Mouse (Mus musculus): ENCODE measurements around the gene Fopnl. TPM values are rescaled to one million over a fixed set of nuclear protein-coding genes. Genes with fewer than 3 reads are reported as not detected.

The Fopnl gene
- polyA plus RNA-seq, 1 experiment from 2014 or later, result 175 TPM

- H3K27me3 ChIP-seq (ENCODE audit: control insufficient read depth, insufficient read depth, low read length), result no peaks in the 10 kb centered on the region
- no peak overlapping the region for H3K9ac ChIP-seq (replicated peaks; ENCODE audit: low read depth, low read length)
- H3K9me3 ChIP-seq (ENCODE audit: control insufficient read depth, low read depth, low read length), result no peaks in the 10 kb centered on the region
- no peak for ATAC-seq (ENCODE audit: insufficient number of reproducible peaks, insufficient read depth, low FRiP score, low read depth)
- no peaks in the 10 kb centered on the region for H3K36me3 ChIP-seq (ENCODE audit: control insufficient read depth, insufficient read depth, low read length)
- no peak overlapping the region for H3K4me3 ChIP-seq (ENCODE audit: low read depth, low read length)
- no peak overlapping the region for H3K27ac ChIP-seq (ENCODE audit: low read length)
- 22% methylated on average over 4 of the region's 4 CpGs for WGBS
- no peak overlapping the region for H3K4me2 ChIP-seq (replicated peaks; ENCODE audit: low read depth, low read length)
- H3K4me1 ChIP-seq (ENCODE audit: control insufficient read depth, insufficient read depth, low read length), result no peaks in the 10 kb centered on the region
Observed at GRCm38 (mm10) chr16:14265203-14265920, 51.8 kb downstream of the Fopnl start.

- H3K4me1 ChIP-seq (ENCODE audit: control insufficient read depth, insufficient read depth, low read length), result no peaks in the 10 kb centered on the region
- no peak overlapping the region for H3K4me3 ChIP-seq (ENCODE audit: low read depth, low read length)
- 61% methylated on average over 2 of the region's 2 CpGs for WGBS
- ATAC-seq (ENCODE audit: insufficient number of reproducible peaks, insufficient read depth, low FRiP score, low read depth), result no peak
- H3K4me2 ChIP-seq (replicated peaks; ENCODE audit: low read depth, low read length), result no peak overlapping the region
- H3K9ac ChIP-seq (replicated peaks; ENCODE audit: low read depth, low read length), result no peak overlapping the region
- H3K36me3 ChIP-seq (ENCODE audit: control insufficient read depth, insufficient read depth, low read length), result no peaks in the 10 kb centered on the region
- H3K27ac ChIP-seq (ENCODE audit: low read length), result no peak overlapping the region
- H3K27me3 ChIP-seq (ENCODE audit: control insufficient read depth, insufficient read depth, low read length), result no peaks in the 10 kb centered on the region
- H3K9me3 ChIP-seq (ENCODE audit: control insufficient read depth, low read depth, low read length), result no peaks in the 10 kb centered on the region
Observed at GRCm38 (mm10) chr16:14264504-14264903, 52.7 kb downstream of the Fopnl start.

- no peak overlapping the region for H3K9ac ChIP-seq (replicated peaks; ENCODE audit: low read depth, low read length)
- no peaks in the 10 kb centered on the region for H3K4me1 ChIP-seq (ENCODE audit: control insufficient read depth, insufficient read depth, low read length)
- H3K36me3 ChIP-seq (ENCODE audit: control insufficient read depth, insufficient read depth, low read length), result no peaks in the 10 kb centered on the region
- WGBS, result 77% methylated on average over 6 of the region's 6 CpGs
- H3K27ac ChIP-seq (ENCODE audit: low read length), result no peak overlapping the region
- no peak for ATAC-seq (ENCODE audit: insufficient number of reproducible peaks, insufficient read depth, low FRiP score, low read depth)
- no peaks in the 10 kb centered on the region for H3K27me3 ChIP-seq (ENCODE audit: control insufficient read depth, insufficient read depth, low read length)
- no peak overlapping the region for H3K4me3 ChIP-seq (ENCODE audit: low read depth, low read length)
- no peak overlapping the region for H3K4me2 ChIP-seq (replicated peaks; ENCODE audit: low read depth, low read length)
- no peaks in the 10 kb centered on the region for H3K9me3 ChIP-seq (ENCODE audit: control insufficient read depth, low read depth, low read length)
Observed at GRCm38 (mm10) chr16:14263241-14263640, 54.0 kb downstream of the Fopnl start.

- Histone ChIP-seq H3K36me3 (ENCODE audit: control insufficient read depth, insufficient read depth, low read length) (no peaks in the 10 kb centered on the region), H3K9ac (replicated peaks; ENCODE audit: low read depth, low read length) (no peak overlapping the region), H3K4me3 (ENCODE audit: low read depth, low read length) (no peak overlapping the region), H3K27ac (ENCODE audit: low read length) (no peak overlapping the region), H3K27me3 (ENCODE audit: control insufficient read depth, insufficient read depth, low read length) (no peaks in the 10 kb centered on the region), H3K4me1 (ENCODE audit: control insufficient read depth, insufficient read depth, low read length) (no peaks in the 10 kb centered on the region), H3K4me2 (replicated peaks; ENCODE audit: low read depth, low read length) (no peak overlapping the region), H3K9me3 (ENCODE audit: control insufficient read depth, low read depth, low read length) (no peaks in the 10 kb centered on the region)
- WGBS, result 81% methylated on average over 1 of the region's 1 CpGs
- peak; percentile 63; the same call in 1 of the 2 replicates for ATAC-seq (ENCODE audit: insufficient number of reproducible peaks, insufficient read depth, low FRiP score, low read depth)
Observed at GRCm38 (mm10) chr16:14262410-14262809, 54.8 kb downstream of the Fopnl start.

- no peaks in the 10 kb centered on the region for H3K27me3 ChIP-seq (ENCODE audit: control insufficient read depth, insufficient read depth, low read length)
- no peak for ATAC-seq (ENCODE audit: insufficient number of reproducible peaks, insufficient read depth, low FRiP score, low read depth)
- WGBS, result 27% methylated on average over 2 of the region's 2 CpGs
Observed at GRCm38 (mm10) chr16:14258856-14259255, 58.3 kb downstream of the Fopnl start.

GRCm38 (mm10) chr16:14253586-14253985 lies 63.6 kb downstream of the Fopnl start:
- Histone ChIP-seq H3K36me3 (ENCODE audit: control insufficient read depth, insufficient read depth, low read length) (no peaks in the 10 kb centered on the region), H3K4me3 (ENCODE audit: low read depth, low read length) (no peak overlapping the region), H3K4me1 (ENCODE audit: control insufficient read depth, insufficient read depth, low read length) (no peaks in the 10 kb centered on the region), H3K4me2 (replicated peaks; ENCODE audit: low read depth, low read length) (no peak overlapping the region), H3K9ac (replicated peaks; ENCODE audit: low read depth, low read length) (no peak overlapping the region), H3K9me3 (ENCODE audit: control insufficient read depth, low read depth, low read length) (no peaks in the 10 kb centered on the region), H3K27me3 (ENCODE audit: control insufficient read depth, insufficient read depth, low read length) (no peaks in the 10 kb centered on the region), H3K27ac (ENCODE audit: low read length) (no peak overlapping the region)
- 87% methylated on average over 3 of the region's 3 CpGs for WGBS
- no peak for ATAC-seq (ENCODE audit: insufficient number of reproducible peaks, insufficient read depth, low FRiP score, low read depth)

More at GRCm38 (mm10) chr16:14258856-14259255, 58.3 kb downstream of the Fopnl start:
- Histone ChIP-seq H3K27ac (ENCODE audit: low read length) (no peak overlapping the region), H3K9me3 (ENCODE audit: control insufficient read depth, low read depth, low read length) (no peaks in the 10 kb centered on the region), H3K4me3 (ENCODE audit: low read depth, low read length) (no peak overlapping the region), H3K4me2 (replicated peaks; ENCODE audit: low read depth, low read length) (no peak overlapping the region), H3K4me1 (ENCODE audit: control insufficient read depth, insufficient read depth, low read length) (no peaks in the 10 kb centered on the region), H3K36me3 (ENCODE audit: control insufficient read depth, insufficient read depth, low read length) (no peaks in the 10 kb centered on the region), H3K9ac (replicated peaks; ENCODE audit: low read depth, low read length) (no peak overlapping the region)

DNA sequence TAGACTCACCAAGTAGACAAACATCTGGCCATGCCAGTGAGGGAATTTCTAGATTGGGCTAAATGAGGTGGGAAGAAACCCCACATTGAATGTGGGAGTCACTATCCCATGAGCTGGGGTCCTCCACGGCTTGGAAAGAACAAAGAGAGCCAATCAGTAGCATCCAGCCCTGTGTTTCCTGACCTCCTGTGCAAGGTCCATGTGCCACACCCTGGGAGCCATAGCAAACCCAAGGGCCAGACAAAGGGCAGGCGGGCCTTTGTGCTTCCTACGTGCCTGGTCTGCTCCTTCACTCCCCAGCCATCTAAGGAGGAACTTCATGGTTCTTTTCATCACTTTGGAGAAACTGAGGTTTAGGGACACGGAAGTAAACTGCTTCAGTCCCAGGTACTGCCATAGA lies 64.3 kb downstream of the Fopnl start:
- Histone ChIP-seq H3K4me2 (replicated peaks; ENCODE audit: low read depth, low read length) (no peak overlapping the region), H3K9me3 (ENCODE audit: control insufficient read depth, low read depth, low read length) (no peaks in the 10 kb centered on the region), H3K27ac (ENCODE audit: low read length) (no peak overlapping the region), H3K9ac (replicated peaks; ENCODE audit: low read depth, low read length) (no peak overlapping the region), H3K4me3 (ENCODE audit: low read depth, low read length) (no peak overlapping the region), H3K27me3 (ENCODE audit: control insufficient read depth, insufficient read depth, low read length) (no peaks in the 10 kb centered on the region), H3K4me1 (ENCODE audit: control insufficient read depth, insufficient read depth, low read length) (no peaks in the 10 kb centered on the region), H3K36me3 (ENCODE audit: control insufficient read depth, insufficient read depth, low read length) (no peaks in the 10 kb centered on the region)
- no peak for ATAC-seq (ENCODE audit: insufficient number of reproducible peaks, insufficient read depth, low FRiP score, low read depth)
- WGBS, result 77% methylated on average over 4 of the region's 4 CpGs

GRCm38 (mm10) chr16:14249913-14250312 lies 67.3 kb downstream of the Fopnl start:
- no peak overlapping the region for H3K9ac ChIP-seq (replicated peaks; ENCODE audit: low read depth, low read length)
- no peaks in the 10 kb centered on the region for H3K4me1 ChIP-seq (ENCODE audit: control insufficient read depth, insufficient read depth, low read length)
- no peaks in the 10 kb centered on the region for H3K27me3 ChIP-seq (ENCODE audit: control insufficient read depth, insufficient read depth, low read length)
- H3K9me3 ChIP-seq (ENCODE audit: control insufficient read depth, low read depth, low read length), result no peaks in the 10 kb centered on the region
- 74% methylated on average over 1 of the region's 1 CpGs for WGBS
- H3K27ac ChIP-seq (ENCODE audit: low read length), result no peak overlapping the region
- H3K4me3 ChIP-seq (ENCODE audit: low read depth, low read length), result no peak overlapping the region
- H3K36me3 ChIP-seq (ENCODE audit: control insufficient read depth, insufficient read depth, low read length), result no peaks in the 10 kb centered on the region
- H3K4me2 ChIP-seq (replicated peaks; ENCODE audit: low read depth, low read length), result no peak overlapping the region
- ATAC-seq (ENCODE audit: insufficient number of reproducible peaks, insufficient read depth, low FRiP score, low read depth), result no peak

Data from stomach, embryonic 14.5 days (tissue).